Mouse (Mus musculus) hematopoietic stem cell, adult 5-6 weeks (primary cell): ENCODE results near the gene Spem1. TPM values are rescaled to one million over a fixed set of nuclear protein-coding genes. Genes with fewer than 3 reads are reported as not detected.
"Not testable (repeated sequence)": the region's sequence is repeated elsewhere in the genome, so short reads cannot be mapped to it uniquely, and the experiment has no call there.

Experiments used
- ATAC-seq, 2 experiments: fragments of 125-278 bp in 1 of 2; replicated peaks in 1 of 2; 2 replicates each; pipeline ENCODE4 v1.8.0; 2016 to 2017; ENCODE audit warnings: inconsistent platforms in 2 of 2, mild to moderate bottlenecking in 2 of 2, moderate number of reproducible peaks in 2 of 2, low read depth in 1 of 2, moderate TSS enrichment in 1 of 2; ENCODE audit not compliant: low FRiP score in 2 of 2, poor library complexity in 2 of 2, severe bottlenecking in 2 of 2, insufficient read depth in 1 of 2, low TSS enrichment in 1 of 2
- total RNA-seq: library from RNA; stranded (forward); fragments of 172-1452, 232-1000 nt; gene quantifications from 2 replicates; pipeline ENCODE4 v1.2.3, GENCODE M21; 2017

Gene Spem1
- total RNA-seq = not detected in 2 replicates

- ATAC-seq = no peak
Measured at GRCm38 (mm10) chr11:69822080-69822479, at the start of gene Spem1. Gene Spem1 (minus strand): TSS chr11:69822180.

GRCm38 (mm10) chr11:69870289-69871069 is 48.5 kb upstream of the Spem1 start:
- no peak; a peak in 1 of 4 replicates for ATAC-seq

- ATAC-seq = no peak
Measured at GRCm38 (mm10) chr11:69867335-69867734, 45.4 kb upstream of the Spem1 start.

- ATAC-seq = no peak
Measured at GRCm38 (mm10) chr11:69865561-69865960, 43.6 kb upstream of the Spem1 start.

- no peak for ATAC-seq
Measured at GRCm38 (mm10) chr11:69864138-69864860, 42.3 kb upstream of the Spem1 start.

- ATAC-seq = not testable (repeated sequence)
Measured at GRCm38 (mm10) chr11:69863729-69864128, 41.7 kb upstream of the Spem1 start.

GRCm38 (mm10) chr11:69858113-69858998 is 36.4 kb upstream of the Spem1 start, which contains the start of gene Tnk1:
Gene Tnk1 (minus strand): TSS chr11:69858730.
- no peak for ATAC-seq

GRCm38 (mm10) chr11:69855347-69855746 is 33.4 kb upstream of the Spem1 start:
- peak; percentile 43 to 50; a peak in 3 of 4 replicates for ATAC-seq

- no peak for ATAC-seq
Measured at GRCm38 (mm10) chr11:69854680-69855079, 32.7 kb upstream of the Spem1 start.

GRCm38 (mm10) chr11:69853994-69854393 is 32.0 kb upstream of the Spem1 start:
- ATAC-seq = peak; percentile 17 to 49; a peak in 3 of 4 replicates

- peak in 1 of 2 experiments; percentile 19; a peak in 1 of 4 replicates for ATAC-seq
Measured at GRCm38 (mm10) chr11:69850754-69851153, 28.8 kb upstream of the Spem1 start.

GRCm38 (mm10) chr11:69849884-69850283 is 27.9 kb upstream of the Spem1 start:
- ATAC-seq = no peak

- ATAC-seq = no peak
Measured at GRCm38 (mm10) chr11:69849128-69849527, 27.1 kb upstream of the Spem1 start.

GRCm38 (mm10) chr11:69848021-69848420 is 26.0 kb upstream of the Spem1 start:
- no peak for ATAC-seq

GRCm38 (mm10) chr11:69846738-69847688 is 25.0 kb upstream of the Spem1 start:
- peak; percentile 9 to 11; a peak in 1 of 4 replicates for ATAC-seq

GRCm38 (mm10) chr11:69846198-69846680 is 24.3 kb upstream of the Spem1 start, which contains the start of gene Plscr3:
Gene Plscr3 (plus strand): TSS chr11:69846376.
- ATAC-seq = peak; percentile 77 to 80
